Mouse (Mus musculus): ENCODE results near the gene Arl4d. TPM values are rescaled to one million over a fixed set of nuclear protein-coding genes. Genes with fewer than 3 reads are reported as not detected.
A peak's percentile ranks its signal among the peaks of the same experiment; 100 is the strongest.
"Not testable (repeated sequence)": the region's sequence is repeated elsewhere in the genome, so short reads cannot be mapped to it uniquely, and the experiment has no call there.

The Arl4d gene
- polyA plus RNA-seq, 1 experiment from 2014 or later: 14.2 TPM

DNA sequence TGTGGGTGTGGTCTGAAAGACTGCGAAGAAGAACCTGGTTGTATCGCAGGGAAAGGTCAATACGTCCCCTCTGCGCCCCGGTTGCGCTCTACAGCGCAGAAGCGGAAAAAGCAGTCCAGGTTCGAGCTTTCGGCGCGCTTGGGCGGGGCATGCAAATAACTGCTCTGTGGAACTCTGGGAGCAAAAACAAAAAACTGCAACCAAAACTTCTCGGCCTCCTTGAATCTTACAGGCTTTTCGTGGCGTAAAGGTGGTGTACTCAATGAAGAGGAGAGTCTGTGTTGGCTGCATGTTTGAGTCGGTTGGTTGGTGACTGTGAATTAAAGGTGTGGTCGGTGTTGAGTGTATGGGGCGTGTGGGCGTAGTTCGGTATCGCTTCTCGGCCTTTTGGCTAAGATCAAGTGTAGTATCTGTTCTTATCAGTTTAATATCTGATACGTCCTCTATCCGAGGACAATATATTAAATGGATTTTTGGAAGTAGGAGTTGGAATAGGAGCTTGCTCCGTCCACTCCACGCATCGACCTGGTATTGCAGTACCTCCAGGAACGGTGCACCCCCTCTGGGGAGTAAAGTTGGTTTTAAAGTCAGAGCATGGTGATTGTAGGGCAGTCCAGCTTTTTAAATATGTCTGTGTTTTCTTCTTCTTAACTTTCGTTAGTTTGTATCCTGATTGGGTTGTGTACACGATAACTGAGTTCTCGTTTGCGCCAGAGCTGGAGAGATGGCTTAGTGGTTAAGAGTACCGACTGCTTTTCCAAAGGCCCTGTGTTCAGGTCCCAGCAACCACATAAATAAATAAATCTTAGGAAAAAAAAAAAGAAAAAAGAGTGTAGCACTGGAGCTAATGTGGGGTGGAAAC lies 38.1 kb upstream of the Arl4d start, which contains the start of gene Rdm1:
Gene Rdm1, plus strand, starts transcription at position 201 of the 862 bp plus-strand sequence.
- peak within 1 kb of the TSS; percentile 90 for H3K4me2 ChIP-seq (replicated peaks; ENCODE audit: low read depth, low read length)
- DNase-seq (ENCODE audit: low spot score) (peak; percentile 86), ATAC-seq (ENCODE audit: low FRiP score) (peak; percentile 93)
- H3K4me3 ChIP-seq (ENCODE audit: low read depth, low read length): peak within 1 kb of the TSS; percentile 51
- H3K9me3 ChIP-seq (ENCODE audit: control insufficient read depth, low read length): no peaks in the 10 kb centered on the region
- H3K27ac ChIP-seq (ENCODE audit: low read depth, low read length): peak within 1 kb of the TSS; percentile 94
- peak within 1 kb of the TSS; percentile 74 for H3K9ac ChIP-seq (ENCODE audit: low read depth, low read length)
- H3K27me3 ChIP-seq (ENCODE audit: control insufficient read depth, insufficient read depth, low read length): no peaks in the 10 kb centered on the region
- H3K36me3 ChIP-seq (ENCODE audit: control insufficient read depth, insufficient read depth, low read length): no peaks in the 10 kb centered on the region
- under 1% methylated on average over 32 of the region's 34 CpGs for WGBS
- no peaks in the 10 kb centered on the region for H3K4me1 ChIP-seq (replicated peaks; ENCODE audit: control insufficient read depth, insufficient read depth, low read length)

DNA sequence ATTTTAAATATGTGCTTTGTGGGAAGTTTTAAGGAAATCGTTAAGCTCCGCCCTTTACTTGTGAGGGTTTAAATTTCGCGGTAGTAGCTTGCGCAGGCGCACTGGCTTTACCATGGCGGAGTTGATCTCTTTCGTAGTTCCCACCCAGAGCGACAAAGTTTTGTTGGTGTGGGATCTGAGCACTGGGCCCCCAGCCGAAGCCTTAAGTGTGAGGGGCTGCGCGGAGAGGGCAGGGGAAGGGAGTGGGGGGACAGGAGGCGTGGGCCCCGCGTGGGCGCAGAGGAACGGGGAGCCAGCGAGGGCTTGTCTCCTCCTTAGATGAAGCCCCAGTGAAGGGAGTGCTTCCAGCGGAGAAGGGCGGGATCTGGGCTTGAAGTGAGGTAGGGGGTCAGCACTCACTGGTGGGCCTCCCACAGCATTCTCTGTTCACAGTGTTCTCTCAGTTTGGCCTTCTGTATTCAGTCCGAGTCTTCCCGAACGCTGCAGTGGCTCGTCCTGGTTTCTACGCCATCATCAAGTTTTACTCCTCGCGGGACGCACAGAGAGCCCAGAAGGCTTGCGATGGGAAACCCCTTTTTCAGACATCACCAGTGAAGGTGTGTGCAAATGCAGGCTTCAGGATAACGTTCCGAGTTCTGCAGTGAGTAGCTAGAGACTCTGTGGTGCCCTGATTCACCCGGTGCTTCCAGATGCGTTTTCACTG lies 37.3 kb upstream of the Arl4d start:
- peak; percentile 52 for ATAC-seq (ENCODE audit: low FRiP score)
- Histone ChIP-seq H3K9ac (ENCODE audit: low read depth, low read length) (peak overlapping the region; percentile 74), H3K4me2 (replicated peaks; ENCODE audit: low read depth, low read length) (peak overlapping the region; percentile 90), H3K36me3 (ENCODE audit: control insufficient read depth, insufficient read depth, low read length) (no peaks in the 10 kb centered on the region), H3K4me1 (replicated peaks; ENCODE audit: control insufficient read depth, insufficient read depth, low read length) (no peaks in the 10 kb centered on the region), H3K27me3 (ENCODE audit: control insufficient read depth, insufficient read depth, low read length) (no peaks in the 10 kb centered on the region), H3K27ac (ENCODE audit: low read depth, low read length) (peak overlapping the region; percentile 94), H3K9me3 (ENCODE audit: control insufficient read depth, low read length) (no peaks in the 10 kb centered on the region), H3K4me3 (ENCODE audit: low read depth, low read length) (peak overlapping the region; percentile 51)
- under 1% methylated on average over 33 of the region's 33 CpGs for WGBS
- DNase-seq (ENCODE audit: low spot score): peak; percentile 94

DNA sequence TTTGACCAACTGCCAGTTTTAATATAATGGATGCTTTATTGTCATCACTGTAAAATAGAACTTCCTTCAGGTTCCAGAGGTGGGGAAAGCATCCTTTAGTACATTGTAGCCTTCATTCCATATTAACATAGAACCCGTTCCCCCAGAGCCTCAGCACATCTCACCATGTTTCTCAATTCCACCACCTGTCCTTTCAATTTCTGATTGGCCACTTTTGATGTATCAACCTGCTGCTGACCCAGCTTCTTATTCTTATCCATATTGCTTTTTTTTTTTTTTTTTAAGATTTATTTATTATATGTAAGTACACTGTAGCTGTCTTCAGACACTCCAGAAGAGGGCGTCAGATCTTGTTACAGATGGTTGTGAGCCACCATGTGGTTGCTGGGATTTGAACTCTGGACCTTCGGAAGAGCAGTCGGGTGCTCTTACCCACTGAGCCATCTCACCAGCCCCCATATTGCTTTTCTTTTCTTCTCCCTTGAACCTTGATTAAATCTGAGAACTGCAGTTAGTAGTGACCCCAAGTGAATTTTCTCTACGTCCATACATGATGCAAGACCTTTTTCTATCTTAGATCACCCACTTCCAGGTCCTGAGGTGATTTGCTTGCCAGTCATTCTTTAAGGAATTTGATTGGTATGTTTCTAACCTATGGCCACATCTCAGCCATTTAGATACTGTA lies 36.5 kb upstream of the Arl4d start:
- H3K9ac ChIP-seq (ENCODE audit: low read depth, low read length); H3K4me1 ChIP-seq (replicated peaks; ENCODE audit: control insufficient read depth, insufficient read depth, low read length); DNase-seq (ENCODE audit: low spot score); H3K27ac ChIP-seq (ENCODE audit: low read depth, low read length); ATAC-seq (ENCODE audit: low FRiP score); H3K36me3 ChIP-seq (ENCODE audit: control insufficient read depth, insufficient read depth, low read length); H3K27me3 ChIP-seq (ENCODE audit: control insufficient read depth, insufficient read depth, low read length); H3K9me3 ChIP-seq (ENCODE audit: control insufficient read depth, low read length): not testable (repeated sequence)
- peak overlapping the region; percentile 51 for H3K4me3 ChIP-seq (ENCODE audit: low read depth, low read length)
- H3K4me2 ChIP-seq (replicated peaks; ENCODE audit: low read depth, low read length): peak overlapping the region; percentile 90; the same call in 1 of the 2 replicates
- 78% methylated on average over 4 of the region's 5 CpGs for WGBS

DNA sequence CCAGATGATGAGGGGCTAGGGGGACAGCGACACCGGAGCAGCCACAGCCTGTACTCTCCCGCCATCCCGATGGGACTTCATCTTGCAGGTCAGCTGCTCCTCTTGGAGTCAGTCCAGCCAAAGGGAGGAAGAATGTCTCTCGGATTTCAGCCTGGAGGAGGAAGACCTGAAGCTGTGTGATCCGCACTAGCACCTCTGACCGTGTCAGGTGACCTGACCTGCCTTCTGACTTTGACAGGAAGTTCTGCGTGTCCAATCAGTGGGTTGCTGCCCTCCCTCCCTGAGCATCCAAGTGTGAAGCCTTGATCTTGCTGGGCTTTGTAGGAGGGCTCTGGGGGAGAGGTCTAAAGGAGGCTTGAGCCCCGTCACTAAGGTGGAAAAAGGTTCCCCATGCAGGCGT lies 29.7 kb upstream of the Arl4d start:
- H3K4me3 ChIP-seq (ENCODE audit: low read depth, low read length): no peak overlapping the region
- H3K4me1 ChIP-seq (replicated peaks; ENCODE audit: control insufficient read depth, insufficient read depth, low read length): no peaks in the 10 kb centered on the region
- no peak overlapping the region for H3K27ac ChIP-seq (ENCODE audit: low read depth, low read length)
- H3K4me2 ChIP-seq (replicated peaks; ENCODE audit: low read depth, low read length): no peak overlapping the region
- H3K36me3 ChIP-seq (ENCODE audit: control insufficient read depth, insufficient read depth, low read length): no peaks in the 10 kb centered on the region
- 77% methylated on average over 10 of the region's 10 CpGs for WGBS
- no peak overlapping the region for H3K9ac ChIP-seq (ENCODE audit: low read depth, low read length)
- no peak for DNase-seq (ENCODE audit: low spot score)
- no peak for ATAC-seq (ENCODE audit: low FRiP score)
- H3K27me3 ChIP-seq (ENCODE audit: control insufficient read depth, insufficient read depth, low read length): no peaks in the 10 kb centered on the region
- no peaks in the 10 kb centered on the region for H3K9me3 ChIP-seq (ENCODE audit: control insufficient read depth, low read length)

DNA sequence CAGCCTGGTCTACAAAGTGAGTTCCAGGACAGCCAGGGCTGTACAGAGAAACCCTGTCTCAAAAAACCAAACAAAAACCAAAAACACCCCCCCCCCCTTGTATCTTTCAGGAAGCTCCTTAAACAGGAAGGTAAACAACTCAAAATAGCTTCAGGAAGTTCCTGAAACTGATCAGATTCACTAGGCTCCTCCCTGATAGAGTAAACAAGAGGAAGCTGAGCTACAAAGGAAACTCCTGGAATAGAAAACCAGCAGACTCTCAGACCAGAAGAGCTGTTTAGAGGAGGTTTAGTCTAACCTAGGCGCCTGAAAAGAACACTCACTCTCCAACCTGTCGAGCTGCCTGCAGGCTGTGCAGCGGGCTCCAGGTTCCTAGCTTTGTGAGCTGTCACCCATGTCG lies 25.6 kb upstream of the Arl4d start:
- 95% methylated on average over 4 of the region's 4 CpGs for WGBS
- Histone ChIP-seq H3K36me3 (ENCODE audit: control insufficient read depth, insufficient read depth, low read length) (no peaks in the 10 kb centered on the region), H3K4me3 (ENCODE audit: low read depth, low read length) (no peak overlapping the region), H3K4me2 (replicated peaks; ENCODE audit: low read depth, low read length) (no peak overlapping the region), H3K27me3 (ENCODE audit: control insufficient read depth, insufficient read depth, low read length) (no peaks in the 10 kb centered on the region), H3K27ac (ENCODE audit: low read depth, low read length) (no peak overlapping the region), H3K4me1 (replicated peaks; ENCODE audit: control insufficient read depth, insufficient read depth, low read length) (no peaks in the 10 kb centered on the region), H3K9ac (ENCODE audit: low read depth, low read length) (no peak overlapping the region), H3K9me3 (ENCODE audit: control insufficient read depth, low read length) (no peaks in the 10 kb centered on the region)
- no peak for ATAC-seq (ENCODE audit: low FRiP score)
- no peak for DNase-seq (ENCODE audit: low spot score)

DNA sequence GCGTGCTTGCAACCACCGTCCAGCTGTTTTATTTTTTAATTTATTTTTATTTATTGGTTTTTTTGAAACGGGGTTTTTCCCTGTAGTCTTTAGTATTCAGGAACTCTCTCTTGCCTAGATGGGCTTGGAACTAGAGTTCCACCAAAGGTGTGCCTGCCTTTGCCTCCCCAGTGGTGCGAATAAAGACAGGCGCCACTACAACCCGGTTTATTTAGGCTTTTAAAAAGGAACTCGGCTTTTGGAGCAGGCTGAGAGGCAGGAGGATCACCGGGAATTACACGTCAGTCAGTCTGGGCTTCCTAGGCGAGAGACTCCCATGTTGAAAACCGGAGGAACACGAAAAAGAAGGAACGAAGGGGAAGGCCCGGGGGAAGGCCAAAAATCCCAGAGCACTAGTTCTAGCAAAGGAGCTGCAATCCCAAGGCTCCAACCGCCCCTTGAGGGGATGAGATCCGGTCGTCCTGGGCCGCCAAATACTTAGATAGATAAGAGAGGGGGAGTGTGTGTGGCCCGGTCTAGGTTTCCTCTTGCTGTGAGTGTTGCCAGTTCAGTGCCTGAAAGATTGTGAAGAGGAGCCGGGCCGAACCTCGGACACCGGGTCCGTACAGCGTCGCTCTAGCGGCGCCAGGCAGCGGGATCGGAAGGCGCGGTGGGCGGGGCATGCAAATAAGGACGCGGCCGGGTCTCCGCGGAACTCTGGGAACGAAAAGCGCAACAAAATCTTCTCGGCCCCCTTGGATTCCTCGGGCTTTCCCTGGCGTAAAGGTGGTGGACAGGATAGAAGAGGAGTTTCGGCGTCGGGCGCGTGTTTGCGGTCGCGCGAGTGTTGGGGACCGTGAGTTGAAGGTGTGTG lies 24.3 kb upstream of the Arl4d start:
- not testable (repeated sequence) for H3K36me3 ChIP-seq (ENCODE audit: control insufficient read depth, insufficient read depth, low read length); H3K9me3 ChIP-seq (ENCODE audit: control insufficient read depth, low read length); H3K27me3 ChIP-seq (ENCODE audit: control insufficient read depth, insufficient read depth, low read length); H3K4me1 ChIP-seq (replicated peaks; ENCODE audit: control insufficient read depth, insufficient read depth, low read length)
- H3K4me3 ChIP-seq (ENCODE audit: low read depth, low read length): peak overlapping the region; percentile 14
- peak overlapping the region; percentile 35; the same call in 1 of the 2 replicates for H3K9ac ChIP-seq (ENCODE audit: low read depth, low read length)
- peak overlapping the region; percentile 70 for H3K27ac ChIP-seq (ENCODE audit: low read depth, low read length)
- DNase-seq (ENCODE audit: low spot score) (peak; percentile 77), ATAC-seq (ENCODE audit: low FRiP score) (peak; percentile 73)
- H3K4me2 ChIP-seq (replicated peaks; ENCODE audit: low read depth, low read length): peak overlapping the region; percentile 25
- WGBS: 7% methylated on average over 41 of the region's 53 CpGs

DNA sequence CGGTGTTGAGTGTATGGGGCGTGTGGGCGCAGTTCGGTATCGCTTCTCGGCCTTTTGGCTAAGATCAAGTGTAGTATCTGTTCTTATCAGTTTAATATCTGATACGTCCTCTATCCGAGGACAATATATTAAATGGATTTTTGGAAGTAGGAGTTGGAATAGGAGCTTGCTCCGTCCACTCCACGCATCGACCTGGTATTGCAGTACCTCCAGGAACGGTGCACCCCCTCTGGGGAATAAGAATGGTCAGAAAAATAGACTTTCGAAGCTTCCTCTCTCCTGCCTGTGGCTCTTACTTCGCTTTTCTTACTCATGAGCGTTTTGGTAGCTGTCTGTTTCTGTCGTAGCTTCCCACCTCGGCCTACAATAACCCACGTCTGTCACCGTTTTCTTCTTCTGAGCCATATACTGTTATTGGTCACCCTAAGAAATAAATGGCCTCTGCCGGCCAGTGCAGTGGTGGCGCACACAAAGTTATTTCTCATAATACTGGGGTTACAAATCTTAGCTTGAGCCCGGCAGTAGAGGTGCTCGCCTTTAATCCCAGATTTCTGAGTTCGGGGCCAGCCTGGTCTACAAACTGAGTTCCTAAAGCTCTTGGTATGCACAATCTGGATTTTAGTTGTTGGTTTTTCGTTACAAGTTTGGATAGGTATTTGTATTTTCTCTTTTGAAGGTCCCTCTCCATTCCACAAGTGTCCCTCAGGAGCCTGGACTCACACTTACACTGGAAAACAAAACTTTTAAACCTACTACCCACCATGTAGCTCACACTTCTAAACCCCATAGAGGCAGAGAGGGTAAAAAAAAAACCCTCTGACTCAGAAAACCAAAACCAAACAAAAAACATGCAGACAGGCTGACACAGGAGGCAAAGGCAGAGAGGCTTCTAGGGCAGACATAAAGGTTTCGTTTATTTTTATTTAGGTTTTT lies 23.4 kb upstream of the Arl4d start:
- H3K36me3 ChIP-seq (ENCODE audit: control insufficient read depth, insufficient read depth, low read length); H3K4me1 ChIP-seq (replicated peaks; ENCODE audit: control insufficient read depth, insufficient read depth, low read length); H3K27me3 ChIP-seq (ENCODE audit: control insufficient read depth, insufficient read depth, low read length); H3K9ac ChIP-seq (ENCODE audit: low read depth, low read length); H3K4me3 ChIP-seq (ENCODE audit: low read depth, low read length); H3K9me3 ChIP-seq (ENCODE audit: control insufficient read depth, low read length); H3K4me2 ChIP-seq (replicated peaks; ENCODE audit: low read depth, low read length): not testable (repeated sequence)
- 8% methylated on average over 12 of the region's 26 CpGs for WGBS
- H3K27ac ChIP-seq (ENCODE audit: low read depth, low read length): peak overlapping the region; percentile 70; the same call in 1 of the 2 replicates
- peak; percentile 82 for ATAC-seq (ENCODE audit: low FRiP score)
- DNase-seq (ENCODE audit: low spot score): peak; percentile 69
